Mouse (Mus musculus) stomach, embryonic 15.5 days (tissue): ENCODE data around the gene Lca5l. TPM values are rescaled to one million over a fixed set of nuclear protein-coding genes. Genes with fewer than 3 reads are reported as not detected.
A peak's percentile ranks its signal among the peaks of the same experiment; 100 is the strongest.

Source experiments
- ATAC-seq: fragments of 200-750 bp; cut with Nextera tagmentation; 2 replicates; pipeline ENCODE4 v1.8.0; 2017; ENCODE audit warnings: low read depth, moderate number of reproducible peaks, moderate TSS enrichment; ENCODE audit not compliant: insufficient read depth, low FRiP score
- H3K27ac ChIP-seq: fragments of 300-500 bp; sonication (generic); 2 replicates; pipeline ENCODE4 v1.5.1; 2015; ENCODE audit warnings: mild to moderate bottlenecking, inconsistent platforms
- H3K27me3 ChIP-seq: fragments of 300-500 bp; sonication (generic); replicated peaks from 2 replicates; pipeline ENCODE4 v1.6.1; 2015; ENCODE audit warnings: inconsistent platforms
- H3K36me3 ChIP-seq: fragments of 300-500 bp; sonication (generic); 2 replicates; pipeline ENCODE4 v1.6.1; 2015; ENCODE audit warnings: inconsistent platforms
- H3K4me1 ChIP-seq: fragments of 300-500 bp; sonication (generic); 2 replicates; pipeline ENCODE4 v1.6.1; 2015; ENCODE audit warnings: inconsistent platforms
- H3K4me2 ChIP-seq: fragments of 300-500 bp; sonication (generic); 2 replicates; pipeline ENCODE4 v1.6.1; 2015; ENCODE audit warnings: mild to moderate bottlenecking, inconsistent platforms
- H3K4me3 ChIP-seq: fragments of 300-500 bp; sonication (generic); replicated peaks from 2 replicates; pipeline ENCODE4 v1.5.1; 2015; ENCODE audit warnings: inconsistent platforms
- H3K9ac ChIP-seq: fragments of 300-500 bp; sonication (generic); 2 replicates; pipeline ENCODE4 v1.6.1; 2015; ENCODE audit warnings: inconsistent platforms
- H3K9me3 ChIP-seq: fragments of 300-500 bp; sonication (generic); 2 replicates; pipeline ENCODE4 v1.6.1; 2016; ENCODE audit warnings: inconsistent platforms
- WGBS: fragments of 180-500 bp; shearing (Covaris S2); methylation state at CpG from one replicate; pipeline ENCODE4 v1.1.7; 2015; 5-methylcytosine and 5-hydroxymethylcytosine counted together
- polyA plus RNA-seq: library from polyadenylated mRNA; unstranded; fragments of >200 nt; fragmentation: Nextera tagmentation; extraction: Ambion mirVana; gene quantifications from 2 replicates; pipeline ENCODE4 v1.2.1, GENCODE M21; 2015

Gene Lca5l
- 1.4 and 1.5 TPM in 2 replicates for polyA plus RNA-seq

DNA sequence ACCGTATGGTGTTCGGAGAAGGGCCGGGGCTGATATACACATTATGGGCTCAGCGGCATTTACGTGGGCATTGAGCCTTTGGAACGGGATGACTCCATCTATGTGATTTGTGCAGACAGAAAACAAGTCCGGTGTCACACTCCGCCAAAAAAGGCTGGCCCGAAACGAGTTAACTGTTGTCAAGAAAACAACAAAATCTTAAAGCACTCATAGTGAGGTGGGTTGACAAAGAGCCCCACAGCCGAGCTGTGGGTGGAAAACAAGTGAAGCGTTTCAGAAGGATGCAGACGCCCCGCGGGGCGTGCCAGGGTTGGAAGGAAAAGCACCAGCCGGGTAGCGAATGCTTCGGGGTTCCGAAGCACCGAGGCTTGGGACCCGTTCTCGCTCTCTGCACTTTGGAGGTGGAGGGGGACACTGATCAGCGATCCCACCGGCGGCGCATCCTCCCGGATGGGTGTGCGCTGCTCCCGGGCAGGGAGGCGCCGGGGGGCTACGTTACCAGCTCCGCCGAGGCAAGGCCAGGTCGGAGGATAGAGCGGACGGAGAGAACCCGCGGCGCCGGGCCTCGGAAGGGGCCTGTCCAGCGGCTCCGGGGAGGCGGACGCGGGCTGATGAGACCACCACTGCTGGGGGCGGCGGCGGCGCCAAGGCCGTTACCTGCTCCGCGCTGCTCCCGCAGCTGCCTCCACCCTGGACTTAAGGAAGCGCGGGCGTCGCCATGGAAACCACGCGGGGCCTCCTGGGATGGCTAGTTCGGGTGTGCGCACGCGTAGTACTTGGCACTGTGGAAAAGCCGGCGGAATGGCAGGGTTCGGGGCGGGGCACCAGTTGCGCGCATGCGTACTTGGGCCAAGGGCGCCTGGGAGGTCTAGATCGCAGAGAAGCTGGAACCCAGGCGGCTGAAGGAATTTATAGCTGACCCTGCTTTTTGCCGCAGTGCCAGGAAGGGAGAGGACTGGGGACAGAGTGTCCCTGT lies at the start of gene Lca5l:
Gene Lca5l (minus strand): TSS at position 741 of the 976 bp plus-strand sequence.
- peak within 1 kb of the TSS; percentile 73 for H3K4me2 ChIP-seq
- ATAC-seq: peak; percentile 98
- WGBS: under 1% methylated on average over 77 of the region's 77 CpGs
- peak within 1 kb of the TSS; percentile 66 for H3K9ac ChIP-seq
- no peaks in the 10 kb centered on the region for H3K27me3 ChIP-seq
- H3K9me3 ChIP-seq: no peaks in the 10 kb centered on the region
- no peaks in the 10 kb centered on the region for H3K36me3 ChIP-seq
- H3K4me1 ChIP-seq: no peaks in the 10 kb centered on the region
- peak within 1 kb of the TSS; percentile 68; the same call in 1 of the 2 replicates for H3K27ac ChIP-seq
- peak within 1 kb of the TSS; percentile 76 for H3K4me3 ChIP-seq

DNA sequence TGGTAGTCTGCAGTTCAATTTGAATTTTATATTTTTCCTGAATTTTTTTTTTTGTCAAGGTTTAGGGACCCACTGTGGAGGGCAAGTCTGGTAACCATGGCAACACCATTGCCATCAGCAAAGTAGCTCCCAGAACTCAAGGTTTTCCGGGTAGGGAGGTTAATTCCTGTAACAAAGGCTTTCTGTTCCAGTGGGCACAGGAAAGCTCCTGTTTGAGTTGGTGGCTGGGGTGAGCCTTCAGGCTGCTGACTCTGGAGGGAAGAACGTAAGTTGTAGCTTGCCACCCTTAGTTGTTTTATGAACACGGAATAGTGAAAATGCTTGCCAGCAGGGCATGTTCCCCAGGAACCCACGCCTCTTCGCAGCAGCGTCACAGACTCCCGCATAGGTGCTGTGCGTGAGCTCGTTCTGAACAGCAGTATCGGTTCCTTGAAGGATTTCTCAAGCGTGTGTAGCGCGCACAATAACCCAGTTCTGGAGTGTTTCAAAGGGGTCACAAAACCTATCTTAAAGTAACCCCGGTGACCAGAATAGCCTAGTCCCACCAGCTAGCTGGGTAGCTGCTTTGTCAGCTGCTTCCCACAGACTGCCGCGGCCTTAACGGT lies 43.4 kb upstream of the Lca5l start, which contains the start of gene B3galt5:
Gene B3galt5 (plus strand): TSS at position 436 of the 605 bp plus-strand sequence.
- no peak within 1 kb of the TSS for H3K4me2 ChIP-seq
- no peak within 1 kb of the TSS for H3K9ac ChIP-seq
- no peak within 1 kb of the TSS for H3K4me3 ChIP-seq
- H3K4me1 ChIP-seq: no peaks in the 10 kb centered on the region
- H3K9me3 ChIP-seq: no peaks in the 10 kb centered on the region
- H3K27me3 ChIP-seq: no peaks in the 10 kb centered on the region
- no peak for ATAC-seq
- 76% methylated on average over 17 of the region's 17 CpGs for WGBS
- no peak within 1 kb of the TSS for H3K27ac ChIP-seq
- no peaks in the 10 kb centered on the region for H3K36me3 ChIP-seq

DNA sequence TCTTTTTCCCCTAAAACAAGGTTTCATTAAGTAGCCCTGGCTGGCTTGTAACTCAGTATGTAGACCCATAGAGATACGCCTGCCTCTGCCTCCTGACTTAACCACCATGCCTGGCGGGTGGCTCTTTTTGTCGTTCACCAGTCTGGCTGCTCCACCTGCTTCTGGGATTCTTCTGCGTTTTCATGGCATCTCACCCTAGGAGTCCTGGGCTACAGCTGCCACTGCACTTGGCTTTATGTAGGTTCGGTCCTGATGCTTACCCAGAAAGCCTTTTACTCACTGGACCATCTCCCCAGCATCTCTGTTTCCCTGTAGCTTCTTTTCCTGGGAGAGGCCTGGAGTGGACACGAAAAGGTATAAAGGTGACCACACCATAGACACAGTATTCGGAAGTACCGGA lies 41.9 kb upstream of the Lca5l start:
- no peaks in the 10 kb centered on the region for H3K4me1 ChIP-seq
- H3K9me3 ChIP-seq: no peaks in the 10 kb centered on the region
- H3K4me3 ChIP-seq: no peak overlapping the region
- no peaks in the 10 kb centered on the region for H3K36me3 ChIP-seq
- no peak overlapping the region for H3K9ac ChIP-seq
- 86% methylated on average over 8 of the region's 8 CpGs for WGBS
- H3K27ac ChIP-seq: no peak overlapping the region
- H3K27me3 ChIP-seq: no peaks in the 10 kb centered on the region
- no peak for ATAC-seq
- H3K4me2 ChIP-seq: no peak overlapping the region

DNA sequence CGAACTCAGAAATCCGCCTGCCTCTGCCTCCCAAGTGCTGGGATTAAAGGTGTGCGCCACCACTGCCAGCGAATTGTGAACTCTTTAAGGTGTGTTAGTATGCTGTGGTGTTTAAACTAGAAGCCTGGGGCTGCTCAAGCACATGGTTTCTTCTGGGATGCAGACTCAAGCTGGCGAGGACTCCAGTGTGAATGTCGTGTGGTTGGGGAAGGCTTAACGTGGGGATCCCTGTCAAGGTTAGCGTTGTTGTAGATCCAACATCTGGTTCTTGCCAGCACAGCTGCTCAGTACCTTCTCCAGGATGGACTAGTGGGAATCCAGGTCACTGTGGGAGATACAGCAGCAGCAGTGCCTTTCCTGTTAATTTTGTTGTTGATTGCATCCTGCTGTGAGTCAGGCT lies 39.9 kb upstream of the Lca5l start:
- H3K4me2 ChIP-seq: no peak overlapping the region
- no peaks in the 10 kb centered on the region for H3K27me3 ChIP-seq
- 78% methylated on average over 8 of the region's 8 CpGs for WGBS
- no peaks in the 10 kb centered on the region for H3K9me3 ChIP-seq
- no peaks in the 10 kb centered on the region for H3K4me1 ChIP-seq
- no peaks in the 10 kb centered on the region for H3K36me3 ChIP-seq
- H3K4me3 ChIP-seq: no peak overlapping the region
- no peak overlapping the region for H3K9ac ChIP-seq
- no peak overlapping the region for H3K27ac ChIP-seq
- no peak for ATAC-seq

DNA sequence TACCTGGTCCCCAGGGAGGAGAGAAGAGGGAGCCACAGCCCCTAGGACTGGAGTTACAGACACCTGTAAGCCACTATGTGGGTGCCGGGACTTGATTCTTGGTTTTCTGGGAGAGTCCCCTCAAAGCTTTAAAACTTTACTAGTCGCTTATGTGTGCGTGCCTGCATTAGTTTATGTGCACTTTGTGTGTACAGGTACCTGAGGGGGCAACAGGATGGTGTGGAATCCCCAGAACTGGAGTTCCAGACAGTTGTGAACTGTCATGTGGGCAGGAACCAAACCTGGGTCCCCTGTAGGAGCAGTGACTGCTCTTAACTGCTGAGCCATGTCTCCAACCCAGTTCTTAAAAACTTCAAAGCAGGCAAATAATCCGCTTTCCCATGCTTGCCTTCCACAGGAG lies 39.2 kb upstream of the Lca5l start:
- Histone ChIP-seq H3K27ac (no peak overlapping the region), H3K4me2 (no peak overlapping the region), H3K4me1 (no peaks in the 10 kb centered on the region), H3K27me3 (no peaks in the 10 kb centered on the region), H3K9ac (no peak overlapping the region), H3K36me3 (no peaks in the 10 kb centered on the region), H3K4me3 (no peak overlapping the region), H3K9me3 (no peaks in the 10 kb centered on the region)
- 90% methylated on average over 4 of the region's 4 CpGs for WGBS
- no peak for ATAC-seq

DNA sequence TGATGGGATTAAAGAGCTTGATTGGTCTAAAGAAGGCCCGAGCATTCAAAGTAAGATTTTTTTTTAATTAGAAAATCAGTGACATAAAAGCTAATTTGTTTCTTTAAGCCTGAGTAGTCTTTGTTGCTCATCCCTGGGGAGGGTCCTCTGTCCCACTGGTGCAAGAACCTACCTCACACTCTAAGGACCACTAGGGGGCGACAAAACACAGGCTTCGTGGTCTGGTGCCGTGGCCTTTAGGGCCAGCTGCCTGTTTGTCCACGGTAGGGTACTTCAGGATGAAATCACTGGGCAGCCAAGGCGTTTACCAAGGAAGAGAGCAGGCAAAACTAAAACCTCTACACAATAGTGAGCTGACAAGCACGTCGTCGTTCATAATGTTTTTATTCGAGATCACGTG lies 38.3 kb upstream of the Lca5l start:
- H3K9me3 ChIP-seq: no peaks in the 10 kb centered on the region
- no peaks in the 10 kb centered on the region for H3K27me3 ChIP-seq
- no peak overlapping the region for H3K4me2 ChIP-seq
- H3K4me3 ChIP-seq: no peak overlapping the region
- ATAC-seq: no peak
- H3K9ac ChIP-seq: no peak overlapping the region
- no peaks in the 10 kb centered on the region for H3K4me1 ChIP-seq
- no peaks in the 10 kb centered on the region for H3K36me3 ChIP-seq
- WGBS: 31% methylated on average over 11 of the region's 11 CpGs
- no peak overlapping the region for H3K27ac ChIP-seq

DNA sequence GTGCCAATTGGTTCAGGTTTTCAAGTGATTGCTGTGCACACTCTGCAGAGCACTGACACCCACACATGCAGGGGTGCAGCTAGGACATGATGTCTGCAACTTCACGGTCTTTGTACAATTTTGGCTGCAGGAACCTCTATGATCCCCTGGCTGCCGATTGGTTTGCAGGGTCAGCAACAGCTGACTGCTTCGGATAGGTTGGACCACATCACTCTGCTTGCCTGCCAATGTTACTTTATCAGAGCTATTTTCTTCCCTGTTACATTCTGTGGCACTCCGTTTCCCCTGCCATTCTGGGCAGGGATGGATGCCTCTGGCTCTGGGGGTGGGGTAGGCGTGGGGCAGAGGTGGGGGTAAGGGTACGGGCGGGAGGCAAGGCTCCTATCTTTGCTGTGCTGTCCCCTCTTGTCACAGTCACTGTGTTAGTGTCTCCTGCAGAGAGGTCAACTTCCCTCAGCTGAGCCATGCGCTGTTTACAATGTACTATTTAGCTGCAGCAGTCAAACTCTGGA lies 37.0 kb upstream of the Lca5l start:
- Histone ChIP-seq H3K27ac (no peak overlapping the region), H3K9me3 (no peaks in the 10 kb centered on the region), H3K36me3 (no peaks in the 10 kb centered on the region), H3K4me2 (no peak overlapping the region), H3K4me3 (no peak overlapping the region), H3K4me1 (no peaks in the 10 kb centered on the region), H3K27me3 (no peaks in the 10 kb centered on the region), H3K9ac (no peak overlapping the region)
- no peak for ATAC-seq
- WGBS: 57% methylated on average over 8 of the region's 8 CpGs

DNA sequence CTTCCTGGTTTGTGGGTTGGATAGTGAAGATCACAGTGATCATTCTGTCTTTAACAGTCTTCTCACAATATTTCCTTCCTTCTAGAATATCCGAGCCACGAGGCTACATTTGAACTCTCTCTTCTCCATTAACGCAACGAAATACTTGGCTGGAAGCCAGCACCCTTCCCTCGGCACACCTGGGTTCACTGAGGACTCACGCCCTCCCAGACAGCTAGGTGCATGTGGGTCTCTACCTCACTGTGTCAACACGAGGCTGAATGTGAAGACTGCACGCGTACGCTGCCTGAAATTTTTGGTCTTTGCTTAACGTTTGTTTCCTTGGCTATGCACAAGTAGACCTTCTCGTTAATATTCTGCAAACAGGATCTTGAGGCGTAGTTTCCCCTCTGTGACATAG lies 36.4 kb upstream of the Lca5l start:
- no peak overlapping the region for H3K4me2 ChIP-seq
- H3K4me3 ChIP-seq: no peak overlapping the region
- 48% methylated on average over 13 of the region's 13 CpGs for WGBS
- no peak overlapping the region for H3K27ac ChIP-seq
- H3K9ac ChIP-seq: no peak overlapping the region
- no peaks in the 10 kb centered on the region for H3K36me3 ChIP-seq
- H3K27me3 ChIP-seq: no peaks in the 10 kb centered on the region
- no peaks in the 10 kb centered on the region for H3K4me1 ChIP-seq
- ATAC-seq: no peak; the same call in 1 of the 2 replicates
- no peaks in the 10 kb centered on the region for H3K9me3 ChIP-seq

DNA sequence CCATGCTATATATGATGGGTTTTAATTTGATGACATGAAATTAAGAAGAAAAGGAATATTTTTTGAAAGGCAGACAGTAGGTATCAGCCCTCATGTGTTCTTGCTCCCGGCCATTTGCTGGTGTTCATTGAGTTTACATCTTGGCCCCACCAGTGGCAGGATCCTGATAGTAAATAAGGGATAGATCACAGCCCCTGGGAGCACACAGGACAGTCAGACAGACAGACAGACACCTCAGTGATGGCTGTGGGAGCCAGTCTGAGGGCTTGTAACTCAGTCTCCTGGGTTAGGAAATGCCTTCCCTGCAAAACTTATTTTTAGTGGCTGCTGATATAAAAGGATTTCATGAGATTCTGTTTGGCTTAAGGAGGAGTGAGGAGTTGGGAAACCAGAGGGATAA lies 30.4 kb upstream of the Lca5l start:
- Histone ChIP-seq H3K4me1 (no peaks in the 10 kb centered on the region), H3K9ac (no peak overlapping the region), H3K27ac (no peak overlapping the region), H3K36me3 (no peaks in the 10 kb centered on the region), H3K27me3 (no peaks in the 10 kb centered on the region), H3K4me3 (no peak overlapping the region), H3K9me3 (no peaks in the 10 kb centered on the region), H3K4me2 (no peak overlapping the region)
- 59% methylated on average over 1 of the region's 1 CpGs for WGBS
- no peak for ATAC-seq

DNA sequence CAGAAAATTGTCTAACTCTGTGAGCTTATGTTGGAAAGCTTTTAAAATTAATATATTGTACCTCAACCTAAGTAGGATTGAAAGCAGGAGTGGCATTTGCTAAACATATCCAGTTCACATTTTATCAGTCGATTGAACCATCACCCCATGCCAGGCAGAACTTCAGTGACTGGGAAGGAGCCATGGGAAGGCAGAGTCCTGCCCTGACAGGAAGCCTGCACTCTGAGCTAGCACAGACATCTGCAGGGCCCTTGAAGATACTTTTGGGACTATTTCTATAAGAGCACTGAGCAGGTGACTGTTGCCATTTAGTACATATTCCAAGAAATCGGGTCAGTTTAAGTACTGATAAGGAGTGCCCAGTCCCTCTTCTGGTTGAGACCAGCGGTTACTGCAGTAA lies 29.9 kb upstream of the Lca5l start:
- 74% methylated on average over 3 of the region's 3 CpGs for WGBS
- Histone ChIP-seq H3K27ac (no peak overlapping the region), H3K4me1 (no peaks in the 10 kb centered on the region)

DNA sequence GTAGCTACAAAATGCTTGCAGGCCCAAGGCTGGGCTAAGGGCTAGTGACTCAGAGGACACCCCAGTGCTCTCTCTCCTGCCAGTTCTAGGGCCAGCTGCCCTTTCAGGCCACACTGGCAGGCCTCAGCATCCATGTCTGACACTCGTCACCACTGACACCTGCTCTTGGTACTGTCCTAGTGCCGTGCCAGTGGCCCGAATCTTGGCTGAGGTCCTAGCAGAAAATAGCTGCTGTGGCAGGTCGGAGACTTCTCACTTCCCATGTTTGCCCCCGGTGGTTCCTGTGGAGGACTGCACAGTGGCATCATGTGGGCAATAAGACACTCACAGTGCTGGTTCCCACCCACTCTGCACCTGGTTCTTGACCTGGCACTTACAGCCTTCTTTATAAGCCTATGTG lies 29.4 kb upstream of the Lca5l start:
- H3K4me2 ChIP-seq: no peak overlapping the region
- no peak overlapping the region for H3K27ac ChIP-seq
- no peaks in the 10 kb centered on the region for H3K9me3 ChIP-seq
- WGBS: 78% methylated on average over 5 of the region's 5 CpGs
- H3K4me1 ChIP-seq: no peaks in the 10 kb centered on the region
- H3K36me3 ChIP-seq: no peaks in the 10 kb centered on the region
- no peaks in the 10 kb centered on the region for H3K27me3 ChIP-seq
- no peak overlapping the region for H3K4me3 ChIP-seq
- H3K9ac ChIP-seq: no peak overlapping the region
- ATAC-seq: no peak

More for the DNA sequence above, 29.9 kb upstream of the Lca5l start:
- no peak overlapping the region for H3K9ac ChIP-seq
- H3K36me3 ChIP-seq: no peaks in the 10 kb centered on the region
- H3K9me3 ChIP-seq: no peaks in the 10 kb centered on the region
- no peak overlapping the region for H3K4me3 ChIP-seq
- ATAC-seq: no peak
- H3K27me3 ChIP-seq: no peaks in the 10 kb centered on the region
- no peak overlapping the region for H3K4me2 ChIP-seq

DNA sequence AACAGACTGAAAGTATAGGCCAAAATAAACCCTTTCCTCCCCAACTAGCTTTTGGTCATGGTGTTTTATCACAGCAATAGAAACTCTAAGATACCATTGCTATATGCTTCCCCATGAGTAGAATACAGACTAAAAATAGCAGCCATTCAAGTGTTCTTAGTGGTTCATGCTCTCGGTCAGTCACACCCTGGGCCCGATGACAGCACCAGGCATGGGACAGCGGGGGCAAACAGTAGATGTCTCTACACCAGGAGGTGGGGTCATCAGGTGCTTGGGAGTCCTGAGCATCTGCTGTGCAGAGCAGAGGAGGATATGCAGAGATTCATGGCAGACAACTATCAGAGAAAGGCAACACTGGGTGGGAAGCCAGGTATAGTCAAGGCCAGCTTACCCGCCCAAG lies 21.0 kb upstream of the Lca5l start:
- Histone ChIP-seq H3K4me2 (no peak overlapping the region), H3K9me3 (no peaks in the 10 kb centered on the region), H3K4me3 (no peak overlapping the region), H3K27me3 (no peaks in the 10 kb centered on the region), H3K27ac (no peak overlapping the region), H3K9ac (no peak overlapping the region), H3K36me3 (no peaks in the 10 kb centered on the region), H3K4me1 (peaks cover 8% of the 10 kb centered on the region)
- no peak for ATAC-seq
- 91% methylated on average over 4 of the region's 4 CpGs for WGBS
